Mouse (Mus musculus): ENCODE results near the gene Cdyl2. TPM values are rescaled to one million over a fixed set of nuclear protein-coding genes. Genes with fewer than 3 reads are reported as not detected.

Gene Cdyl2
- polyA plus RNA-seq, 1 experiment from 2014 or later = 2.6 TPM

- Histone ChIP-seq H3K27ac (no peak overlapping the region), H3K4me3 (replicated peaks) (no peak overlapping the region), H3K36me3 (no peaks in the 10 kb centered on the region), H3K4me1 (replicated peaks) (no peaks in the 10 kb centered on the region), H3K27me3 (no peaks in the 10 kb centered on the region), H3K4me2 (no peak overlapping the region), H3K9ac (no peak overlapping the region), H3K9me3 (replicated peaks) (0 out of 2 replicates have a peak, but pooled peaks cover 5% of the 10 kb centered on the region)
- DNase-seq = no peak
- whole genome bisulfite sequencing (ENCODE audit: insufficient replicate concordance) = 59% methylated on average over 5 of the region's 5 CpGs
- no peak for ATAC-seq (ENCODE audit: low read depth)
These were observed 196.0 kb downstream of the Cdyl2 start for GRCm38 (mm10) chr8:116536786-116537185.

GRCm38 (mm10) chr8:116533081-116533480, 199.7 kb downstream of the Cdyl2 start:
- H3K9ac ChIP-seq = no peak overlapping the region
- no peak for ATAC-seq (ENCODE audit: low read depth)
- no peaks in the 10 kb centered on the region for H3K4me1 ChIP-seq (replicated peaks)
- WGBS (ENCODE audit: insufficient replicate concordance) = 52% methylated on average over 6 of the region's 6 CpGs
- no peaks in the 10 kb centered on the region for H3K27me3 ChIP-seq
- H3K4me2 ChIP-seq = no peak overlapping the region
- DNase-seq = no peak
- no peaks in the 10 kb centered on the region for H3K36me3 ChIP-seq
- H3K9me3 ChIP-seq (replicated peaks) = 0 out of 2 replicates have a peak, but pooled peaks cover 5% of the 10 kb centered on the region
- no peak overlapping the region for H3K4me3 ChIP-seq (replicated peaks)
- no peak overlapping the region for H3K27ac ChIP-seq

GRCm38 (mm10) chr8:116528736-116529135, 204.1 kb downstream of the Cdyl2 start:
- WGBS (ENCODE audit: insufficient replicate concordance) = 57% methylated on average over 7 of the region's 7 CpGs
- Histone ChIP-seq H3K36me3 (no peaks in the 10 kb centered on the region), H3K27ac (no peak overlapping the region), H3K9me3 (replicated peaks) (0 out of 2 replicates have a peak, but pooled peaks cover 5% of the 10 kb centered on the region), H3K27me3 (no peaks in the 10 kb centered on the region), H3K4me3 (replicated peaks) (no peak overlapping the region), H3K9ac (no peak overlapping the region), H3K4me1 (replicated peaks) (no peaks in the 10 kb centered on the region), H3K4me2 (no peak overlapping the region)
- DNase-seq (no peak), ATAC-seq (ENCODE audit: low read depth) (no peak)

GRCm38 (mm10) chr8:116524915-116525314, 207.9 kb downstream of the Cdyl2 start:
- Histone ChIP-seq H3K27me3 (no peaks in the 10 kb centered on the region), H3K4me3 (replicated peaks) (no peak overlapping the region)
- WGBS (ENCODE audit: insufficient replicate concordance) = 80% methylated on average over 7 of the region's 7 CpGs

More at GRCm38 (mm10) chr8:116524915-116525314, 207.9 kb downstream of the Cdyl2 start:
- DNase-seq = no peak
- Histone ChIP-seq H3K4me2 (no peak overlapping the region), H3K36me3 (no peaks in the 10 kb centered on the region), H3K9me3 (replicated peaks) (no peaks in the 10 kb centered on the region), H3K9ac (no peak overlapping the region), H3K27ac (no peak overlapping the region), H3K4me1 (replicated peaks) (no peaks in the 10 kb centered on the region)
- ATAC-seq (ENCODE audit: low read depth) = no peak

Other genes with a start within 250 kb of the Cdyl2 start
- not detected in 2 replicates for gene Dynlrb2, start 228.0 kb downstream of the Cdyl2 start, polyA plus RNA-seq (2015; fragmentation: Nextera tagmentation; extraction: Ambion mirVana)
- gene Cmc2, start 188.5 kb upstream of the Cdyl2 start, polyA plus RNA-seq (2015; fragmentation: Nextera tagmentation; extraction: Ambion mirVana) = 89.0 and 93.9 TPM in 2 replicates
- 33.2 and 36.2 TPM in 2 replicates for gene Cenpn, start 188.7 kb upstream of the Cdyl2 start, polyA plus RNA-seq (2015; fragmentation: Nextera tagmentation; extraction: Ambion mirVana)
- gene Atmin, start 210.4 kb upstream of the Cdyl2 start, polyA plus RNA-seq (2015; fragmentation: Nextera tagmentation; extraction: Ambion mirVana) = 4.6 and 5.2 TPM in 2 replicates
- gene 1700030J22Rik, start 246.0 kb upstream of the Cdyl2 start, polyA plus RNA-seq (2015; fragmentation: Nextera tagmentation; extraction: Ambion mirVana) = 0.44 and 0.53 TPM in 2 replicates

Data from liver, embryonic 13.5 days (tissue).